Mouse (Mus musculus): ENCODE measurements around the gene Il34. TPM values are rescaled to one million over a fixed set of nuclear protein-coding genes. Genes with fewer than 3 reads are reported as not detected.
A peak's percentile ranks its signal among the peaks of the same experiment; 100 is the strongest.

The Il34 gene
- 10 to 100 TPM; 65.2 to 75.8 TPM for total RNA-seq (2021)
- long read RNA-seq, experiment 1, partial matches to known transcripts: 23 of 41 reads
- long read RNA-seq, experiment 1, other reads (novel, unspliced or antisense): 15 of 41 reads
- long read RNA-seq, experiment 2, partial matches to known transcripts: 27 of 59 reads
- long read RNA-seq, experiment 2, other reads (novel, unspliced or antisense): 31 of 59 reads

DNA sequence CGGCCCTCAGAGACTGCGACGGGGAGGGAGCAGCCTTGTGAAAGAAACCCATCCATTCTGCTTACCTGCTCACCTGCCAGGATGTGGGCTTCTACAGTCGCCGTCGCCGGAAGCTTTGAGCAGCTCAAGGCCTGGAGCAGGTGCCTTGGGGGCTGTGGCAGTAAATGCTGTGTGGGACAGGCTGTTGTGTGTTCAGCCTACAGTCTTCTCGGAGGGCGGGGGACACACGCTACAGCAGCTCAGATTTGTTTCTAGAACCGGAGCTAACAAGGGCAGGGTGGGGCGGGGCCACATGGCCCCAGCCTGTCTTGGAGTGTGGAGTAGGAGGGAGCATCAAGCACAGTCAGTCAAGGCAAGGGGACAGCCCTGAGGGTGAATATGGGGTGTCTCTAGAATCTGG, at the start of gene Il34:
Gene Il34, minus strand, starts transcription at position 256 of the 400 bp plus-strand sequence.
- DNase-seq (ENCODE audit: low spot score in 2 of 2): no peak

DNA sequence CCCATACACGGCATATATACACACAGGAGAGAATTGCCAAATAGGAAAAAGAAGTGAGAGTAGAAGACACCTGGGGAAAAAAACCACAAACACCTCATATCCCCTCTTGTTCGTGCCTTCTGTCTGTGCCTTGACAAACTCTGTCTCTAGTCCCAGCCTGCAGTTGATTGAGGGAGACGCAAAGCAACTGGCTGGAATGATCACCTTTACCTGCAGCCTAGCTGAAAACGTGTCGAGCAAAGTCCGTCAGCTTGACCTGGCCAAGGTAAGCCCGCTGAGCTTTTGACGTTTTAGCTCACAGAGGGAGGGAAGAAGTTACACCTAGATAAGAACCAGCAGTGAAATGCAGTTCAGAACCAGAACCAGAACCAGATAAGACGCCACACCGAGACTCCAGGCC, 45.5 kb upstream of the Il34 start:
- DNase-seq (ENCODE audit: low spot score in 2 of 2): no peak

DNA sequence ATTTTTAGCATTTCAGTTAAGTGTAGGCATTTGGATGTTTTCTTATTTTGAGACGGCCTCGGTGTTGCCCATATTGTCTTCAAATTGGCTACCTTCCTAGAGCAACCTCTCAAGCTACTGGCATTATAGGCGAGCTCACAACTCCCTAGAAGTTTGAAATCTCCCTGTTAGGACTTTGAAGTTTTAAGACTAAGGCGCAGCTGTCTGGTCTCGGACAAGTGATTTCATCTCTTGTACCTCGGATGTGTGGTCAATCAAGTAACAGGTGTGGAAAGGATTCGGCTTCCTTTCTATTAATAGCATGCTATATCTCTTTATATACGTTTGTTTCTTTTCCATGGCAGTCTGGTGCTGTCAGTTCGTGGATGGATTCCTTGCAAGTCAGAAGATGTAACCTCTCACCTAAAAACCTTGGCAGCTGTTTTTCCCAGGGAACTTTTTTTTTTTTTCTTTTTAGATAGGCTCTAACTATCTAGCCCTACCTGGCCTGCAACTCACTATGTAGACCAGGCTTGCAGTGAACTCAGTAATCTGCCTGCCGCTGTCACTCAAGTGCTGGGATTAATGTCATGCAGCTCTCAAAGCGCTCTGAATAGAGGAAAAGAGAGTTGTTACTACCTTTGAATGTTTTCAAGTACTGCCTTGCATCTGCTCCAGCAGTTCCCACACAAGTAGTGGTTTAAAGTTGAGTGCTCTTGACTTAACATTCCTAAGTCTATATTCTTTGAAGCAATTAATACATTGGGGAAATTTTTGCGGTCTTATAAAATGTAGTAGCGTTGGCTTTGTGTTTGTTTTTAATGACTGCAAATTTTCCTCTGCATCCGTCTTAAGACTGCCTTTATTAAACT, 42.1 kb upstream of the Il34 start:
- DNase-seq (ENCODE audit: low spot score in 2 of 2): no peak

DNA sequence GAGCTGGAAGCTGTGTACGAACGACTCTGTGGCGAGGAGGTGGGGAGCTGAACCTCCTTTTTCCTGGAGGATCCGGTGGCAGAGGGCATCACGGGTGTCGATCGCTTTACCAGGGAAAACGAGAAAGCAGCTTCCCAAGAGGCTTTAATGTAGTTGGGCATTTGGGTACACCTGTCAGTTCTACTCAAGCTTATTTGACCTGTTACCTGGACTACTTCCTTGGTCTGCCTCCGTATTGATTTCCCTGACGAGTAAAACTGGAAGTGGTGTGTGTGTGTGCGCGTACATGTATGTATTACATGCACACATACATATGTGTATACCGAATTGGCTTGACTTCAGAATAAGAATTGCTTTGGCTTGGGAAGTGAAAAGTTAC, 41.4 kb upstream of the Il34 start:
- no peak for DNase-seq (ENCODE audit: low spot score in 2 of 2)

DNA sequence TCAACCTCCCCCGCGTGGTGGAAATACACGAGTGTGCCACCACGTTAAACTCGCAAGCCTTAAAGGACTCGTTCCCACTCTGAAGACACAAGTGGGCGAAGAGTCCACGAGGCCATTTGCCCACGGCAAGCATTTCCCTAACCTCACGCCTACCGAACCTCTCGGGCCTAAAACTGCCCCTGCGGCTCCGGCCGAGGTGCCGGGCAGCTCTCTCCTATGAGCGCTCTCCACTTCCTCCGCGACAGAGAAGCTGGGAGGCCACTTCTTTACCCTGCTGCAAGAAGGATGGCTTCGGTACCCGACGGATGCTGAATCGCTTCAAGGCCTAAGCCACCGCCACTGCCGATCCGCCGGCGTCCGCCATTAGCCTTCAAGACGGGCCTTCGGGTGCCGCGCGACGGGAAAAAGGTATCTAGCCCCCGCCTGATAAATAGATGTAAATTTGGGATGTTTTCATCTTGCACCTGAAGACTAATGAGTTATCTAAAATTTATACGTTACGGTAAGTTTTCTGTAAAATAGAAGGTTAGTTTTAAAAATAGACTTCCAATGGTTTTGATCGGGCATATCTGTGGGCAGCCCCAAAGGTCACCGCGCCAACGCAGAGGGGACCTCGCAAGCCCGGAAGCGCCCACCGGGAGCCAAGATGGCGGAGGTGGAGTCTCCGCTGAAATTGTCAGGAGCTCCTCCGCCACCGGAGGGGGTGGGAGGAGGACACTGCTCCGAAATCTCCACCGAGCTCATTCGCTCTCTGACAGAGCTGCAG, 40.9 kb upstream of the Il34 start, which contains the start of the genes Cog4 and Sf3b3:
Gene Cog4, plus strand, starts transcription at position 196 of the 766 bp plus-strand sequence.
Gene Sf3b3, minus strand, starts transcription at position 383 of the 766 bp plus-strand sequence.
- DNase-seq (ENCODE audit: low spot score in 2 of 2): peak; percentile 88 to 90

DNA sequence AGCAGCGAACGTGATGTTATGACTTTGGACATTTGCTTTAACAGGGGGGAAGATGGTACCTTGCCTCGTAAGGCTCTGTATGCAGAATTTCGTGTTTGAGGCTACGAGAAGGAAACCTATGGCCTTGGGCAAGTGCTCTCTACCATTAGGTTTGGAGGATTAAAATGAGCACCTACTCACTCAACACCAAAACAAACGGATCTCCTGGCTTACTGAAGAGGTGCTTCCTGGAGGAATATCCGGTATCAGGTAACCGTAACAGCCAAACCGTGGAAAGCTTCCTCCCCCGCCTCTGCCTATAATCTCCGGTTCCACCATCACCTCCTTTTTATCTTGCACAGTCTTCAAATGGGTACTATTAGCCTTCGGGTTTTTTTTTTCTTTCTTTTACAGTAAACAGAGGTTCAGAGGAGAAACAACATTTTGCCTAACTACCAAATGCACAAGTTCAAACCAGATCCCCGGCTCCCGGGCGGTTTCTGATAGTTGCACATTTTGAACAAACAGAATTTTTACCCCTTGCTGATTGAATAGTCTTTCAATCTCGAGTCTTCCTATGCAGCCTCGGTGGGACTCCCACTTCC, 40.2 kb upstream of the Il34 start:
- DNase-seq (ENCODE audit: low spot score in 2 of 2): no peak

DNA sequence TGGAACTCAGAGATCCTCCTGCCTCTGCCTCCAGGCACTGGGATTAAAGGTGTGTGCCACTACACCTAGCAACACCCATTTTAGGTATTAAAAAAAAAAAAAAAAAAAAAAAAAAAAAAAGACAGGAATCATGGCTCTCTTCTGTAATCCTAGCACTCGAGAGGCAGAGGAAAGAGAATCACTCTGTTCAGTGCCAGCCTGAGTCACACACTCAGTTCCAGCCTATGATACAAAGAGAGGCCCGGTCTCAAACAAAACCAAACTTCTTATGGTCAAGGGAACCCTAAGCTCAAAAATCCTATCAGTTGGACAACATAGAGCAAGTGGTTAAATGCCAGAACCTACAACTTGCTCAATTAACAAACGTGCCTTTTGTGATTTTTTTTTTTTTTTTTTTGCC, 39.2 kb upstream of the Il34 start:
- DNase-seq (ENCODE audit: low spot score in 2 of 2): no peak

DNA sequence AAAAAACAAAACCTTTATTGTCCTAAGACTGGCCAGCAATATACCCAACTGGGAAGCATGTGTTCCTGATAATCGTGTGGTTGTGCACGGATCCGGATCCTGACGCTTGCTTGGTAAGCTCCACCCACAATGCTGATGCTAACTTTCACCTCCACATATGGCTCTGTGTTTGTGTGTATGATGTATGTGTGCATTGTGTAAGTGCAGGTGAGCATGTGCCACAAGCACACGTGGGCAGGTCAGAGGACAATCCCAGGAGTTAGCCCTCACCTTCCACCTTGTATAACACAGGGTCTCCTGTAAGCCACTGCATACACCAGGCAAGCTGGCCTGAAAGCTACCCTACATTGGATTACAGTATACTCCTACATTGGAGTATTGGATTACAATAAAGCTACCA, 37.5 kb upstream of the Il34 start:
- no peak for DNase-seq (ENCODE audit: low spot score in 2 of 2)

DNA sequence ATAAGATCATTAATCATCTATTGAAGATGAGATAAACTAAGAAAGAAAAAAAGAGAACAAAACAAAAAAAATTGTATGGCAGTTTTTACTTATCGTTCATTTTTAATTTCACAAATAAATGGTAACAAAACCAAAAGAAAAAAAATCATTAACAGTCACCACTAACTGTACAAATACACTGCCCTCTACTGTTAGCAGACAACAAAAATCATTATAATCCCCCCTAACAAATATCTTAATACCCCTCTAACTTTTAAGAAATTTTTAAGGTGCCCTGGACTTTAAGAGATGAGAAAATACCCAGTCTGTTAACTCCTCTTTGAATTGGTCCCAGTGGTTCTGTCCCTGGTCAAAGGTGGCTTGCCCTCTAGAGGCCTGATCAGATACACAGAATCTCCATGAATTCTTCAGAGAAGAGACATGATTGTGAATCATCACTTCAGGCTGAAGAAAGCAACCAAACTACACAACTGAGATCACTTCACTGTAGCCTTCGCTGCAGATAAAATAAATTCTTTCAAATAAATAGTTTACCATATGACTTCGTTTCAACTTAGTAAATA, 36.4 kb upstream of the Il34 start:
- DNase-seq (ENCODE audit: low spot score in 2 of 2): no peak

DNA sequence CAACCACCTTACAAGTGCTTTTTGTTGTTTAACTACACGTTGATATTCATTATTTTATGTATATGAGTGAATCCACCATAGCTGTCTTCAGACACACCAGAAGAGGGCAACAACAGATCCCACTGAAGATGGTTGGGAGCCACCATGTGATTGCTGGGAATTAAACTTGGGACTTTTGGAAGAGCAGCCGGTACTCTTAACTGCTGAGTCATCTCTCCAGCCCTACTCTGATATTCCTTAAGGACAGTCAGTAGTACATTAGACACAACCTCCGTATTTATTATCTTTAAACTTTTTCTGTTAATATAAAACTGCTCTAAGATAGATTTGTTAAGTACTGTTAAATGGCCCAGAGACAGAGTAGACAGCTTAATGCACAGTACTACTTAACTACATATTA, 26.2 kb upstream of the Il34 start:
- DNase-seq (ENCODE audit: low spot score in 2 of 2): no peak

DNA sequence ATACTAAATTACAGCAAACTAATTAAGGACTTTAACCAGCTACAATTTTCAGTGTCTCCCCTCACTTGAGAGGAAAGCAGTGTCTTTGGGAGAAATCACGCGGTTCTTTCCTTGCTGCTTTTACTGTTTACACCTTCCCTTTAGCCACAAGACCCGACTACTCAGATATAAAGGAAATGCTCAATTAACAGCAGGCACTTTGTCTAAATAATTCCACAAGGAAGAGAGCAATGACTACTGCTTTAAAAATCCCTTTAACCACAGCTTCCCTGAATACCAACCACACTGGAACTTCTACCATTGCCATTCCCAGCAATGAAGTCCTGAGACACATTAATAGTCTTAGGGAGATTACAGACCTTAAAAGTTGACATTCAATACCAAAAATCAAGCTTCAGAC, 22.8 kb upstream of the Il34 start:
- no peak for DNase-seq (ENCODE audit: low spot score in 2 of 2)

DNA sequence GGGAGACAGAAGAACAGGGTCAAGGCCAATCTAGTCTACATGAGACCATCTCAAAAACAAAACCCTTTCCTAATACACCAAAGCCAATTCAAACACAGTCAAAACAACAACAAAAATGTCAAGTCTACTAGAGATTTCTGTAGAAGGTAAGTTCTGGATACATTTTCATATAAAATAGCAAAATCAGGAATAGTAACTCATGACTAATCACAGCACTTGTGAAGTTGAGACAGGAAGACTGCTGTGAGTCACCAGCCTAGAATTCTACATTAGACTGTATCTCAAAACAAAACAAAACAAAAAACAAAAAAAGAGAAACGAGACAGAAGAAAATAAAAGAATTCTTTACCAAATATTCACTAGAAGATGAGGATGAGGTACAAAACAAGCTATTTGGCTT, 19.1 kb upstream of the Il34 start:
- no peak for DNase-seq (ENCODE audit: low spot score in 2 of 2)

DNA sequence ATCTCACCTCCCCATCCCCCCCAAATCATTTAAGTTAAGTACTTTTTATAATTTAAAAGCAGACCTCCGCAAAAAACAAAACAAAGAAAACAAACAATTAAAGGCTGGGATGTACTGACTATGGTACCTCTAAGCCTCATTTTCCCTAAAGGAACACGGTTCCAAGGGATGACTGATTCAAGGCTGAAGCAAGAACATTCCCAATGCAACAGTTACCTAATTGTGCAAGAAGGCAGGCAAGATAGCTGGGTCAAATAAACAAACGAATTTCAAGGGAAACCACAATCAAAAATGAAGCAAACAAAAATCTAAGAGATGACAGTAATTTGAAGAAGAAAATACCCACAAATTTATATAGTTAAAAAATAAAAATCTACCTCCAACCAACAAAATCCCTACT, 16.2 kb upstream of the Il34 start:
- DNase-seq (ENCODE audit: low spot score in 2 of 2): no peak

DNA sequence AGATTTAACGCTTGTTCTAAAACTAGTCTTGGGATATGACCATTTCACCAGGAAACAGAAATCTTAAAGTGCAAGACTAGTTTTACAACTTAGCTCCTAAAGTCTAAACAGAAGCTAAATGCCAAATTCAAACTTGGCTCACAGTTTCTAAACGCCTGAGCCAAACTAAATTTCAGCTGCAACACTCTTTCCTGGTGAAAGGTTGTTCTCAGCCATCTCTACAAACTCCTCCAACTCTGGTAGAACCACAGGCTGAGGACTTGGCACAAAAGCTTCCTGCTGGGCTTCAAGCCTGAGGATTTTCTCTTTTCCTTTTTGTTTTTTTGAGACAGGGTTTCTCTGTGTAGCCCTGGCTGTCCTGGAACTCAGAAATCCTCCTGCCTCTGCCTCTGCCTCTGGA, 14.5 kb upstream of the Il34 start:
- DNase-seq (ENCODE audit: low spot score in 2 of 2): no peak

DNA sequence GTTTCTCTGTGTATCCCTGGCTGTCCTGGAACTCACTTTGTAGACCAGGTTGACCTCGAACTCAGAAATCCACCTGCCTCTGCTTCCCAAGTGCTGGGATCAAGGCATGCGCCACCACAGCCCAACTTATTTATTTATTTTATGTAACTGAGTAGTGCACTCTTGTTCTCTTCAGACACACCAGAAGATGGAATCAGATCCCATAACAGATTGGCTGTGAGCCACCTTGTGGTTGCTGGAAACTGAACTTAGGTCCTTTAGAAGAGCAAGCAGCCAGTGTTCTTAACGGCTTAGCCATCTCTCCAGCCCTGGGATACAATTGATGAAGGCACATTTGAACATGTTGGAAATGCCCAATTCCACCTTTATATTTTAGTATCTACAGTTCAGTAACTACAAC, 12.9 kb upstream of the Il34 start:
- DNase-seq (ENCODE audit: low spot score in 2 of 2): no peak

DNA sequence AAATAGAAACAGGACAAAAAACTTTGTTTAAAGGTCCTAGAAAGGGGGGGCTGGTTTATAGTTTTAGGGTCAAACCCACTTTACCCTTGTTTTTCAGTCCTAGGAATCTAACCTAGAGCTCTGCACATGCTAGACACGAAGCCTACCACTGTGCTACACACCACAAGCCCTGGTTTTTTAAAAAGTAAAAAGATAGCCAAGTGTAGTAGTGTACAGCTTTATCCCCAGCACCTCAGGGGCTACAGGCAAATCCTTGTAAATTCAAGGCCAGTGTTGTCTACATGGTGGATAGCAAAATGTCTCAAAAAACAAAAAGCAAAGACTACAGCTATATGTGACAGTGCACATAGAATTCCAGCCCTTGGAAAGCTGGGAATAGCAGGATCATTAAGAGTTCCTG, 11.3 kb upstream of the Il34 start:
- no peak for DNase-seq (ENCODE audit: low spot score in 2 of 2)

DNA sequence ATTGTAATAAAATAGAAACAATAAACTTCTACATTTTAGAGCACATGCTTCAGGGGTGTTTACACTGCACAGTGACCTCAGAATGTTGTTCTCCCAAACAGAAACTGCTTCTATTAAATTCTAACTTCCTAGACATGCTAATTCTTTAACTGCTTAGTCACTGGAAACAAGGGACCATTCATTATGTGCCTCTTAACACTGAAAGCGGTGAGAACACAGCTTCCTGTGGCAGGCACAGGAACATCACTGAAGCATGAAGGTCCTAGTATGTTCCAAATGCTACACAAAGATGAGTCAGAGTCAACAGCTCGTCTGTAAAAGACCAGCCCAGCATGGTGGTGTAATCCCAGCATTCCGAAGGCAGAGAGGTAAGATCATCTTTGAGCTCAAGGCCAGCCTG, 9.6 kb upstream of the Il34 start:
- DNase-seq (ENCODE audit: low spot score in 2 of 2): no peak

DNA sequence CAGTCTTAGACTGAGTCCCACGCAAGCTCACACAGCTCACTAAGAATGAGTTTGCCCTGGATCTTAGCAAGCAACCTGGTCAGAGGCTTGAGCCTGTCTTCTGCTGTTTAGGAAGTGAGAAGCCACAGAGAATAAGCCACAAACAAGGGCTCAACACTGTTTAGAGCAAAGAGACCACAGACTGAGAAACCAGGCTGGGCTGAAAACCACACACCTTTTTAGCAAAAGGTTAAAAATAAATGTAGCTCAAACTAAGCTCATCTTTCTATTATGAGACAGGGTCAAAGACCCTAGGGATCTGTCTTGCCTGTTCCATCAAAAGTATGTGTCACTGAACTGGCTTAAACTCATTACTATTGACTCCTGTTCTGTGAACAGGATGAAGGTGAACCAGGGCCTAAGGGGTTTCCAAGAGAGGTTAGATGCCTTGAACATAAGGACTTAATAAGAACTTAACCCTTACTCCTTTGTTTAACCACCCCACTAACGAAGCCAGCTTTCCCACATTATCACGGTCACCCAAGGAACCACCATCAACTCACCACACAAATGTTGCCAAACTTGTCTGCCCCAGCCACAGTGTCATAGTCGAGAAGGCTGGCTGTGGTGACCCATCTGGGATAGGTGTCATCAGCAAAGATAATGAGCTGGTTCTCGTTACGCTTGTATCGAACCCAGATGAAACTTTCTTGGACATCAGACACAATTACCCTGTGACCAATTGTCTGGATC, 7.5 kb upstream of the Il34 start:
- DNase-seq (ENCODE audit: low spot score in 2 of 2): no peak

DNA sequence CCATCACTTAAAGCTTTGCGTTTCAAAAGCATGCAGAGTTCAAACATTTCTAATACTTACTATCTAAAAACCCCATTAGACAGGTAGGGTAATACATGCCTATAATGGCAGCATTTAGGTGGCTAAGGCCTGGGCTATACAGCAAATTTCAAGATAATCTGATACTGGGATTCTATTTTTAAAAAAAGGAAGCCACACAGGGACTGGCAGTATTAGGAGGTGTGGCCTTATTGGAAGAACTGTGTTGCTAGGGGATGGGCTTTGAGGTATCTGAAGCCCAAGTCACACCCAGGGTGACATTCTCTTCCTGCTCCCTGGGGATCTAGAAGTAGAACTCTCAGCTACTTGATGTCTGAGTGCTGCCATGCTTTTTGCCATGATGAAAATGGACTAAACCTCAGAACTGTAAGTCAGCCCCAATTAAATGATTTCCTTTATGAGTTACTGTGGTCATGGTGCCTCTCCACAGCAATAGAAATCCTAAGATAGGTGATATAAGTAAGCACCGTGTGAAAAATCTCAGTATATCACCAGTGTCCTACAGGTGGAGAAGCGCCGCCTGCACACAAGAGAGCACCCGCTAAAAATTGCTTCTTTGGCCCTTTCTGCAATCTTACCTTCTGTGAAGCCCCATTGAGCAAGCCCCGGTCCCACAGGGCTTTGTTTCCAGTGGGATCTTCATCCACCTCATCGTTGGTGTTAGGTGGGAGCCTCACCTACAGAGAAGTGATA, 6.8 kb upstream of the Il34 start:
- DNase-seq (ENCODE audit: low spot score in 2 of 2): no peak

DNA sequence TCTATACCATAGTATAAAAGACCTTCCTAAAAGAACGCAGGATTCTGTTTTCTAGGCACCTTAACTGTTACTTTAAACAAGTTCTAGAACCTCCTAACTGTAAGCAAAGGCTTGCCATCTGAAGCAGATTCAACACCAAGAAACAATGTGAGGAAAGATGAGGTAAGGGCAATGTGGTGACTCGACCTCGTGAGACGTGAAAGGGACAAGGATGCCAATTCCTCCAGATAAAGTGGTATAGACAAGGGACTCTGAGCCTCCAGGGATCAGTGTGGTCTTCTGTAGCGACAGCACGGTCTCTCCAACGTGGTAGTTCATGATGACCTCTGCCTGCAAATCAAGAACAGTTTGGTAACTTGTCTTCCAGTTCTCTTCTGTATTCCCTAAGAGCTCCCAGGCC, 6.1 kb upstream of the Il34 start:
- no peak for DNase-seq (ENCODE audit: low spot score in 2 of 2)
